Mouse (Mus musculus) limb, embryonic 14.5 days (tissue): ENCODE data around the gene Il1rl1. TPM values are rescaled to one million over a fixed set of nuclear protein-coding genes. Genes with fewer than 3 reads are reported as not detected.
A peak's percentile ranks its signal among the peaks of the same experiment; 100 is the strongest.

Experiments used
- ATAC-seq: fragments of 200-750 bp; cut with Nextera tagmentation; 2 replicates; pipeline ENCODE4 v1.8.0; 2017; ENCODE audit warnings: low read depth, moderate number of reproducible peaks, moderate TSS enrichment; ENCODE audit not compliant: low FRiP score
- DNase-seq: peaks from one replicate; pipeline ENCODE4 v3.0.0-alpha.2; 2015; ENCODE audit warnings: low spot score
- H3K27ac ChIP-seq: fragments of 300-500 bp; sonication (generic); replicated peaks from 2 replicates; pipeline ENCODE4 v1.5.1; 2014; ENCODE audit warnings: low read depth, mild to moderate bottlenecking, low read length, moderate library complexity, mixed read lengths
- H3K27me3 ChIP-seq: fragments of 300-500 bp; sonication (generic); 2 replicates; pipeline ENCODE4 v1.6.1; 2014; ENCODE audit warnings: low read length, mixed read lengths; ENCODE audit not compliant: control insufficient read depth, insufficient read depth
- H3K36me3 ChIP-seq: fragments of 300-500 bp; sonication (generic); 2 replicates; pipeline ENCODE4 v1.6.1; 2014; ENCODE audit warnings: mild to moderate bottlenecking, low read length, moderate library complexity, mixed read lengths; ENCODE audit not compliant: control insufficient read depth, insufficient read depth
- H3K4me1 ChIP-seq: fragments of 300-500 bp; sonication (generic); 2 replicates; pipeline ENCODE4 v1.6.1; 2014; ENCODE audit warnings: antibody characterized with exemption, low read length, mixed read lengths; ENCODE audit not compliant: control insufficient read depth, insufficient read depth
- H3K4me2 ChIP-seq: fragments of 300-500 bp; sonication (generic); replicated peaks from 2 replicates; pipeline ENCODE4 v1.6.1; 2014; ENCODE audit warnings: low read depth, mild to moderate bottlenecking, low read length, moderate library complexity; ENCODE audit not compliant: severe bottlenecking
- H3K4me3 ChIP-seq: fragments of 300-500 bp; sonication (generic); replicated peaks from 2 replicates; pipeline ENCODE4 v1.5.1; 2014; ENCODE audit warnings: low read length
- H3K9ac ChIP-seq: fragments of 300-500 bp; sonication (generic); 2 replicates; pipeline ENCODE4 v1.6.1; 2014; ENCODE audit warnings: mild to moderate bottlenecking, low read depth, low read length, moderate library complexity; ENCODE audit not compliant: severe bottlenecking
- H3K9me3 ChIP-seq: fragments of 300-500 bp; sonication (generic); 2 replicates; pipeline ENCODE4 v1.6.1; 2016; ENCODE audit warnings: low read length; ENCODE audit not compliant: control insufficient read depth
- POLR2A ChIP-seq: fragments of 200-500 bp; IDR thresholded peaks from 2 replicates; pipeline ENCODE4 v1.8.0; 2012; ENCODE audit warnings: inconsistent platforms, mild to moderate bottlenecking, moderate library complexity, borderline replicate concordance; ENCODE audit not compliant: insufficient read depth, insufficient read length; ENCODE audit errors: extremely low read depth
- WGBS: fragments of 180-500 bp; shearing (Covaris S2); extraction: QIAGEN DNeasy Blood & Tissue Kit; methylation state at CpG from one replicate; pipeline ENCODE4 v1.1.7; 2014; 5-methylcytosine and 5-hydroxymethylcytosine counted together
- polyA plus RNA-seq, 2 experiments: library from polyadenylated mRNA; depleted of rRNA in 1 of 2; stranded (reverse) in 1 of 2; unstranded in 1 of 2; fragments of >200 nt; fragmentation: Nextera tagmentation in 1 of 2; extraction: Ambion mirVana in 1 of 2; gene quantifications; 2 replicates each; pipeline versions ENCODE4 v1.2.1 to v1.2.3; 2012 to 2014

Il1rl1 gene
- polyA plus RNA-seq (2012; rRNA removed) (4.2 and 5.2 TPM in 2 replicates), polyA plus RNA-seq (2014; fragmentation: Nextera tagmentation; extraction: Ambion mirVana) (3.3 and 3.5 TPM in 2 replicates)

- H3K9ac ChIP-seq, result no peak within 1 kb of the TSS
- H3K27ac ChIP-seq, result no peak within 1 kb of the TSS
- WGBS, result 77% methylated on average over 5 of the region's 5 CpGs
- no peaks in the 10 kb centered on the region for H3K27me3 ChIP-seq
- ATAC-seq (no peak), DNase-seq (no peak)
- no peaks in the 10 kb centered on the region for H3K9me3 ChIP-seq
- H3K4me2 ChIP-seq, result no peak within 1 kb of the TSS
- H3K4me3 ChIP-seq, result no peak within 1 kb of the TSS
- no peak for TF ChIP-seq POLR2A
- no peaks in the 10 kb centered on the region for H3K4me1 ChIP-seq
- H3K36me3 ChIP-seq, result no peaks in the 10 kb centered on the region
Observed at GRCm38 (mm10) chr1:40428910-40429675, at the start of gene Il1rl1. TSS of gene Il1rl1 (plus strand) at chr1:40429570.

- H3K9ac ChIP-seq, result no peak overlapping the region
- no peak overlapping the region for H3K4me3 ChIP-seq
- DNase-seq, result peak; percentile 60
- 51% methylated on average over 6 of the region's 6 CpGs for WGBS
- no peaks in the 10 kb centered on the region for H3K36me3 ChIP-seq
- H3K4me1 ChIP-seq, result no peaks in the 10 kb centered on the region
- ATAC-seq, result peak; percentile 14; the same call in 1 of the 2 replicates
- H3K9me3 ChIP-seq, result no peaks in the 10 kb centered on the region
- no peaks in the 10 kb centered on the region for H3K27me3 ChIP-seq
- H3K4me2 ChIP-seq, result no peak overlapping the region
- TF ChIP-seq POLR2A, result no peak
- no peak overlapping the region for H3K27ac ChIP-seq
Observed at GRCm38 (mm10) chr1:40380111-40380510, 49.3 kb upstream of the Il1rl1 start.

DNA sequence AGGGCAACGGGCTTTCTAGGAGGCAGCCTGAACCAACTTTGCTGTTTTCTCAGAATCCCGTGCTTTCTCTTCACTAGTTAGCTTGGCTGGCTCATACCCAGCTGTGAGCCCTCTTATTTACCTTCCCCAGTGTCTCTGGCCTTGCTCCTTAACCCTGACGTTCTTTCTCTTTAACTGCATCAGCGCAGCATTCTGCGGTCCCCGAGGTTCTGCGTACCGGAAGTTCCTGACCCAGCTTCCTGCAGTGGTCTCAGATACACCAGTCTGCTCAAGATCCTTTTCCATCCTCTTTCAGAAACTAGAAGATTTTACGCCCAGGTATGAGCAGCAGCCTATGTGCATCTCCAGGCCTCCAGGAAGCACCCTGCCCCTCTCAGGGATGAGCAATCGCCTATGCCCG is 48.4 kb upstream of the Il1rl1 start:
- WGBS, result 85% methylated on average over 11 of the region's 11 CpGs
- Histone ChIP-seq H3K27ac (no peak overlapping the region), H3K9ac (no peak overlapping the region), H3K4me1 (no peaks in the 10 kb centered on the region), H3K4me3 (no peak overlapping the region), H3K27me3 (no peaks in the 10 kb centered on the region), H3K36me3 (no peaks in the 10 kb centered on the region), H3K4me2 (no peak overlapping the region), H3K9me3 (no peaks in the 10 kb centered on the region)
- no peak for ATAC-seq
- DNase-seq, result no peak
- TF ChIP-seq POLR2A, result no peak

- 79% methylated on average over 5 of the region's 5 CpGs for WGBS
- H3K27me3 ChIP-seq, result no peaks in the 10 kb centered on the region
- ATAC-seq, result no peak
Observed at GRCm38 (mm10) chr1:40382841-40383240, 46.5 kb upstream of the Il1rl1 start.

DNA sequence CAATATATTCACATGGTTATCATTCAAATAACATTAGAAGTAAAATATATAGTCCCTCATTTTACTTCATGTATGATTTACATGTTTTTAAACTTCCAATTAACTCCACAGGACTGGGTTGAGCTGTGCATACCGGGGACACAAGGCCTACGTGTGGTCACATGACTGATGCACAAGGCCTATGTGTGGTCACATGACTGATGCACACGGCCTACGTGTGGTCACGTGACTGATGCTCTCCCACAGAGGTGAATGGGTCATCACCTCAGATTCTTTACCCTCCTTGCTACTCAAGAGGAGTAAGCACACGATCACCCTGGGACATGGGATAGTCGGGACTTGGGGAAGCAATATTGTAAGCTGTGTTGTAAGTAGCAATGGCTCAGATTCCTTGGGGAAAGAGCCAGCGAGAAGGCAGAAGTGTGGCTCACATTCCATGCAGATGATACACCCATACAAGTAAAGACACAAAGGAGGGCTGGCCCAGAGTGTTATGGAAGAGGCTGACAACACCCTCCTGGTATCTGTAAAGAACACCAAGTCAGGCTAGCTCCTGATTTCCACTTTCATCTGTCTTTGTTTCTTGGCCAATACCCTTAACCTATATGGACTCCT is 44.3 kb upstream of the Il1rl1 start:
- H3K9me3 ChIP-seq, result no peaks in the 10 kb centered on the region
- H3K27me3 ChIP-seq, result no peaks in the 10 kb centered on the region
- no peak overlapping the region for H3K4me3 ChIP-seq
- 92% methylated on average over 8 of the region's 8 CpGs for WGBS
- DNase-seq (no peak), ATAC-seq (no peak)
- H3K4me2 ChIP-seq, result no peak overlapping the region
- H3K9ac ChIP-seq, result no peak overlapping the region
- no peaks in the 10 kb centered on the region for H3K36me3 ChIP-seq
- no peak overlapping the region for H3K27ac ChIP-seq
- no peaks in the 10 kb centered on the region for H3K4me1 ChIP-seq
- no peak for TF ChIP-seq POLR2A

More at GRCm38 (mm10) chr1:40382841-40383240, 46.5 kb upstream of the Il1rl1 start:
- no peaks in the 10 kb centered on the region for H3K4me1 ChIP-seq
- no peak for TF ChIP-seq POLR2A
- H3K4me2 ChIP-seq, result no peak overlapping the region
- no peak overlapping the region for H3K4me3 ChIP-seq
- no peak overlapping the region for H3K9ac ChIP-seq
- no peaks in the 10 kb centered on the region for H3K9me3 ChIP-seq
- H3K27ac ChIP-seq, result no peak overlapping the region
- no peak for DNase-seq
- no peaks in the 10 kb centered on the region for H3K36me3 ChIP-seq
